Mouse (Mus musculus): ENCODE measurements around the gene Hsd17b14.

DNA sequence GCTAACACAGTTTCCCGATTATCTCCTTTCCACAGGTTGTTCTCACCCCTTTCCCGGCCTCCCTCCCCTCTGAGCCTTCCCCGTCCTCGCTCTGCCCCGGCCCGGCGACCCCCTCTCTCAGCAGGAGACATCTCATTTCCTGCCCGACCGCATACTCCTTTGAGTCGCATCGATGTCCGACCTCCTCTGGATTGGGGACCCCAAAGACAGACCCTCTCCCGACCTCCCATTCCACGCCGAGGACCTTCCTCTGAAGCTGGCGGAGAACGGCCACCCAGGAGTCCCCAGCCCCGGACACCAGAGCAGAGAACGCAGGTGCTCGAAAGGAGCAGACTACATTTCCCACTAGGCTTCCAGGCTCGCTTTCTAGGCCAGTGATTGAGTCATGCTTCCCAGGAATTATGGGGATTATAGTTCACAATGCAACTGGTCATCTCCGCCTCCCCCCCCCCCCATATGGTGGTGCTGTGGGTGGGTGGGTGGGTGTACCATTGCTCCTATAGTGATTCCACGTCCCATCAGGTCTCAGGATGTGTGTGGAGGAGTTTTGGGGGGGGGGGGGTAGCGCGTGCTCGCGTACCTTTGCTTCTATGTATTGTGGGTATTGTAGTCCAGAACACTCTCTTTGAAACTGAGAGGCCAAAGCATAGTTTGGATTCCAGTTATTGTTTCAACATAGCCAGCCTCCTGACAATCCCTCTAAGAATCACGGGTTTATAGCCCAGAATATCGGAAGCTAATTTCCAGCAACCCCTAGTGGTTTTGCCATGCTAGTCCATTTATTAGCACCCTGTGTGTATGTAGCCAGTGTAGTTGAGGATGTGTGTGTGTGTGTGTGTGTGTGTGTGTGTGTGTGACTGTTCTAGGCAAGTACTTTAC, 16.3 kb upstream of the Hsd17b14 start:
- TF ChIP-seq POLR2A (IDR thresholded peaks at IDR 0.05; ENCODE audit: borderline replicate concordance, control insufficient read depth, low read depth, low read length) (no peak), CTCF (IDR thresholded peaks at IDR 0.05; ENCODE audit: control insufficient read depth, insufficient read depth, low read length) (no peak)

Data from bone marrow, adult 2 months (tissue).